Mouse (Mus musculus) stomach, postnatal 0 days (tissue): ENCODE measurements around the gene Cdh15. TPM values are rescaled to one million over a fixed set of nuclear protein-coding genes. Genes with fewer than 3 reads are reported as not detected.

Source experiments
- ATAC-seq: fragments of 200-750 bp; cut with Nextera tagmentation; 2 replicates; pipeline ENCODE4 v1.8.0; 2017; ENCODE audit not compliant: low FRiP score, low TSS enrichment
- DNase-seq: peaks from one replicate; pipeline ENCODE4 v3.0.0-alpha.2; 2016; ENCODE audit warnings: low spot score
- H3K27ac ChIP-seq: fragments of 300-500 bp; sonication (generic); replicated peaks from 2 replicates; pipeline ENCODE4 v1.5.1; 2014; ENCODE audit warnings: mild to moderate bottlenecking, control low read depth
- H3K27me3 ChIP-seq: fragments of 300-500 bp; sonication (generic); 2 replicates; pipeline ENCODE4 v1.6.1; 2014; ENCODE audit warnings: low read length; ENCODE audit not compliant: control insufficient read depth, insufficient read depth
- H3K36me3 ChIP-seq: fragments of 300-500 bp; sonication (generic); 2 replicates; pipeline ENCODE4 v1.6.1; 2014; ENCODE audit warnings: low read length, mixed read lengths; ENCODE audit not compliant: control insufficient read depth, insufficient read depth
- H3K4me1 ChIP-seq: fragments of 300-500 bp; sonication (generic); replicated peaks from 2 replicates; pipeline ENCODE4 v1.6.1; 2014; ENCODE audit warnings: antibody characterized with exemption; ENCODE audit not compliant: control insufficient read depth, insufficient read depth
- H3K4me2 ChIP-seq: fragments of 300-500 bp; sonication (generic); replicated peaks from 2 replicates; pipeline ENCODE4 v1.6.1; 2014; ENCODE audit warnings: low read depth, mild to moderate bottlenecking, control low read depth, moderate library complexity
- H3K4me3 ChIP-seq: fragments of 300-500 bp; sonication (generic); 2 replicates; pipeline ENCODE4 v1.5.1; 2014; ENCODE audit warnings: low read depth, low read length, control low read depth
- H3K9ac ChIP-seq: fragments of 300-500 bp; sonication (generic); 2 replicates; pipeline ENCODE4 v1.6.1; 2014; ENCODE audit warnings: mild to moderate bottlenecking, low read length, control low read depth, mixed read lengths
- H3K9me3 ChIP-seq: fragments of 300-500 bp; sonication (generic); 2 replicates; pipeline ENCODE4 v1.6.1; 2016; ENCODE audit warnings: low read length; ENCODE audit not compliant: control insufficient read depth
- CTCF ChIP-seq: IDR thresholded peaks from 2 replicates; pipeline ENCODE4 v1.5.1; 2016; ENCODE audit warnings: antibody characterized with exemption, low read depth, mild to moderate bottlenecking, moderate library complexity
- EP300 ChIP-seq: optimal IDR thresholded peaks from 2 replicates; pipeline ENCODE3; 2016; ENCODE audit warnings: antibody characterized with exemption
- WGBS: fragments of 180-500 bp; shearing (Covaris S2); extraction: QIAGEN DNeasy Blood & Tissue Kit; methylation state at CpG from one replicate; pipeline ENCODE4 v1.1.7; 2014; 5-methylcytosine and 5-hydroxymethylcytosine counted together
- polyA plus RNA-seq: library from polyadenylated mRNA; unstranded; fragments of >200 nt; fragmentation: Nextera tagmentation; extraction: Ambion mirVana; gene quantifications from 2 replicates; pipeline ENCODE4 v1.2.1, GENCODE M21; 2015

Cdh15 gene
- polyA plus RNA-seq, 1 experiment from 2014 or later = 0.23 TPM

GRCm38 (mm10) chr8:122865441-122865840, 17.7 kb downstream of the Cdh15 start:
- Histone ChIP-seq H3K9ac (no peak overlapping the region), H3K27me3 (no peaks in the 10 kb centered on the region), H3K4me2 (no peak overlapping the region; the same call in 1 of the 2 replicates), H3K4me1 (no peaks in the 10 kb centered on the region), H3K27ac (no peak overlapping the region), H3K36me3 (no peaks in the 10 kb centered on the region), H3K9me3 (0 out of 2 replicates have a peak, but pooled peaks cover 3% of the 10 kb centered on the region), H3K4me3 (no peak overlapping the region)
- WGBS = 63% methylated on average over 10 of the region's 10 CpGs
- DNase-seq = no peak
- TF ChIP-seq EP300 (no peak), CTCF (peak; percentile 58)
- ATAC-seq = no peak

DNA sequence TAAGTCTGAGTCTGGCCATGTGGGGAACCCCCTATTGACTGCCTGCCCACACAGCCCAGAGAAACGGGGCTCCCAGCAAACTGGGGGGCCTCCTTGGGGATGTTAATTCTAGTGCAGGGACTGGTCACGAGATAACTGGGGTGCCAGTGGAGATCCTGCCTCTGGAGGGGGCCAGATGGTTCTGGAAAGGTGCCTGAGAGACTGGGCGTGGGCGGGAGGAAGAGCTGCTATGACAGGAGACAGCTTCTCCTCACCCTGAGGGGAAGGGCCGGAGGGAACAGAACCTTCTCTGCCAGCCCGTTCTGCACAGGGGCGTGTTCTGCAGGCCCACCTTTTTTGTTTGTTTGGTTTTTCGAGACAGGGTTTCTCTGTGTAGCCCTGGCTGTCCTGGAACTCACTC, 18.5 kb downstream of the Cdh15 start:
- Histone ChIP-seq H3K4me3 (no peak overlapping the region), H3K27ac (no peak overlapping the region), H3K9ac (no peak overlapping the region), H3K9me3 (0 out of 2 replicates have a peak, but pooled peaks cover 3% of the 10 kb centered on the region), H3K4me1 (no peaks in the 10 kb centered on the region), H3K27me3 (no peaks in the 10 kb centered on the region), H3K36me3 (no peaks in the 10 kb centered on the region), H3K4me2 (no peak overlapping the region)
- DNase-seq (no peak), ATAC-seq (no peak)
- TF ChIP-seq EP300 (no peak), CTCF (no peak)
- 68% methylated on average over 8 of the region's 8 CpGs for WGBS

DNA sequence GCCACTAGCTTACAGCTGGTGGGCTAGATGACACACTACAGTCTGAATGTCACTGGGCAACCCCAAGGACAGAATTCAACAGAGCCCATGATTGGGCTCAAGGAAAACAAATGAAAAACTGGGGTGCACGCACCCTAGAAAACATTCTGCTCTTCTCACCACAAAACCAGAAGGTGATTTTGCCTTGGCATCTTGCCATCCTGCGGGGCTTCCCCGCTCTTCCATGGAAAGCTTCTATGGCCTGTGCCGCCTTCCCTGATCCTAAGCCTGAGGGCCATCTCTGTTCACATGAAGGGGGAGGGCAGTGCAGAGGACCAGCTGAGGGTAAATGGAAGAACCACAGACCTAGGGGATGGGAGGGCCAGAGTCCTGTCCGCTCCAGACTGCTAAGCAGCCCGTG, 20.2 kb downstream of the Cdh15 start:
- Histone ChIP-seq H3K36me3 (no peaks in the 10 kb centered on the region), H3K27me3 (no peaks in the 10 kb centered on the region), H3K4me2 (no peak overlapping the region), H3K4me1 (no peaks in the 10 kb centered on the region), H3K9me3 (0 out of 2 replicates have a peak, but pooled peaks cover 3% of the 10 kb centered on the region), H3K27ac (no peak overlapping the region), H3K9ac (no peak overlapping the region), H3K4me3 (no peak overlapping the region)
- no peak for TF ChIP-seq EP300
- no peak for TF ChIP-seq CTCF
- ATAC-seq (no peak), DNase-seq (no peak)
- 77% methylated on average over 6 of the region's 6 CpGs for WGBS

DNA sequence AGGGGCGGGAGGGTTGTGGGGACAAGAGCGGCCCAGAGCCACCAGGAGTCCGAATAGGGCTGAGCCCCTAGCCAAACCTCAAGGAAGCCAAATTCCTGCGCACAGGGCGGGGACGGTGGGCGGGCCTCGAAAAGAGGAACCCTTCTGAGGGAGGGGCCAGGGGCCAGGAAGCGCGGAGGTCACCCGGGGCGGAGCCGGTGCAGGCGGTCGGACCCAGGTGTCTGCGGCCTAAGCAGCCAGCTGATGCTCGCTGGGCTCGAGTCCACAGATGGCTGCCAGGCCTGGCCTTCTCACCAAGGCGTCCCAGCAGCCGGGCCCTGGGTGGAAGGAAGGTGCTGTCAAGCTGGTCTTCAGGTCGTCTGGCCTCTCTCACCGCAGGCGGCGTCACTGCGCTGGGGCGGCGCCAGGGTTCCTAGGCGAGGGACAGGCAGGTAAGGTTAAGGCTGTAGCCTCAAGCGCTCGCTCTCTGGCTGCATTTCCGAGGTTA, 22.7 kb downstream of the Cdh15 start:
- Histone ChIP-seq H3K27ac (no peak overlapping the region), H3K9me3 (no peaks in the 10 kb centered on the region), H3K4me2 (peak overlapping the region; percentile 45), H3K4me1 (no peaks in the 10 kb centered on the region), H3K36me3 (no peaks in the 10 kb centered on the region), H3K9ac (0 out of 2 replicates have a peak overlapping the region, but pooled peaks have one; percentile 31), H3K27me3 (no peaks in the 10 kb centered on the region), H3K4me3 (0 out of 2 replicates have a peak overlapping the region, but pooled peaks have one; percentile 4)
- no peak for DNase-seq
- TF ChIP-seq CTCF = no peak
- ATAC-seq = peak; percentile 32; the same call in 1 of the 2 replicates
- WGBS = 33% methylated on average over 31 of the region's 31 CpGs

DNA sequence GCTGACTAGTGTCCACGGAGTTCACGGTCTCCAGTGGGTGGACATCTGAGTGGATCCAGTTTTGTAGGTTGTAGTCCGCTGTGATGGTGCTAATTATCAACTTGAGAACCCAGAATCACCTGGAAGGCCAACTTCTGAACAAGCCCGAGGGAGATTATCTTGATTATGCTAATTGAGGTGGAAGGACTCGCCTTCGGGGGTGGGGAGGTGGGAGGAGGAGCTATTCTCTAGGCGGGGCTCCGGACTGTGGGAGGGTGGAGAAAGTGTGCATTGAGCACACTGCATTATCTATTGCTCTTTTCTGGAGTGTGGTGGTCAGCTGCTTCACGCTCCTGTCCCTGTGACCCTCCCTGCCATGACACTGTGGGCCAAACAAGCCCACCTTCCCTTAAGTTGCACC, 23.9 kb downstream of the Cdh15 start:
- Histone ChIP-seq H3K27ac (no peak overlapping the region), H3K9me3 (no peaks in the 10 kb centered on the region), H3K9ac (no peak overlapping the region), H3K4me1 (no peaks in the 10 kb centered on the region), H3K4me3 (no peak overlapping the region), H3K27me3 (no peaks in the 10 kb centered on the region), H3K36me3 (no peaks in the 10 kb centered on the region), H3K4me2 (no peak overlapping the region)
- WGBS = 69% methylated on average over 9 of the region's 9 CpGs
- TF ChIP-seq CTCF (no peak), EP300 (no peak)
- DNase-seq (no peak), ATAC-seq (no peak)

GRCm38 (mm10) chr8:122873171-122873570, 25.4 kb downstream of the Cdh15 start:
- H3K27ac ChIP-seq = no peak overlapping the region
- no peaks in the 10 kb centered on the region for H3K27me3 ChIP-seq
- no peaks in the 10 kb centered on the region for H3K36me3 ChIP-seq
- H3K4me1 ChIP-seq = no peaks in the 10 kb centered on the region
- no peak overlapping the region for H3K4me2 ChIP-seq
- H3K9ac ChIP-seq = no peak overlapping the region
- H3K4me3 ChIP-seq = no peak overlapping the region
- WGBS = 36% methylated on average over 6 of the region's 6 CpGs
- DNase-seq (no peak), ATAC-seq (no peak)
- no peak for TF ChIP-seq CTCF
- no peak for TF ChIP-seq EP300
- H3K9me3 ChIP-seq = no peaks in the 10 kb centered on the region
